Mouse (Mus musculus): Measurements from ENCODE around the gene Lrrc25. TPM values are rescaled to one million over a fixed set of nuclear protein-coding genes. Genes with fewer than 3 reads are reported as not detected.
"Not testable (repeated sequence)": the region's sequence is repeated elsewhere in the genome, so short reads cannot be mapped to it uniquely, and the experiment has no call there.

The Lrrc25 gene
- polyA plus RNA-seq (2015; fragmentation: Nextera tagmentation; extraction: Ambion mirVana), result 2.5 TPM in 2 replicates

DNA sequence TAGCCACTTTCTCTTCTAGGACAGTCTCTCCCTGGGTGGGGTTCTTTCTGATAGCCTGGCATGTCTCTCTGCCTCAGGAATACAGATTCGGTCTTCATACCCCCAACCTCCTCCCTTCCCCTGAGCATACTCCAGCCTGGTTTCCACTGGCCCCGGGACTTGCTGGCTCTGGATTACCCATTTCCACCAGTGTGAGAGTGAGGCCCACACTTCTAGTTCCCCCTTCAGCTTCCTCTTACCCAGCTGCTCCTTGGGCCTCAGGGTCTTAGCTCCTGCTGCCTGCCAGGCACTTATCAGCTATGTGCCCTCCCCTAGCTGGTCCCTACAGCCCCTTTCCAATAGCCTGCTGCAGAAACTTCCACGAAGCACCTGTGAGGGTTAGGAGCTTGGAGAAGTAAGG is at the start of gene Lrrc25:
Lrrc25 (plus strand) TSS at position 262 of the 400 bp plus-strand sequence.
- H3K27ac ChIP-seq, result no peak within 1 kb of the TSS
- no peaks in the 10 kb centered on the region for H3K36me3 ChIP-seq
- H3K4me3 ChIP-seq (replicated peaks), result no peak within 1 kb of the TSS
- H3K4me2 ChIP-seq, result no peak within 1 kb of the TSS
- H3K9me3 ChIP-seq (replicated peaks), result no peaks in the 10 kb centered on the region
- no peak within 1 kb of the TSS for H3K9ac ChIP-seq
- WGBS, result 90% methylated on average over 3 of the region's 3 CpGs
- no peak for ATAC-seq (replicated peaks; ENCODE audit: low FRiP score)
- H3K27me3 ChIP-seq, result peaks cover 3% of the 10 kb centered on the region; the same call in 1 of the 2 replicates
- peaks cover 30% of the 10 kb centered on the region for H3K4me1 ChIP-seq

DNA sequence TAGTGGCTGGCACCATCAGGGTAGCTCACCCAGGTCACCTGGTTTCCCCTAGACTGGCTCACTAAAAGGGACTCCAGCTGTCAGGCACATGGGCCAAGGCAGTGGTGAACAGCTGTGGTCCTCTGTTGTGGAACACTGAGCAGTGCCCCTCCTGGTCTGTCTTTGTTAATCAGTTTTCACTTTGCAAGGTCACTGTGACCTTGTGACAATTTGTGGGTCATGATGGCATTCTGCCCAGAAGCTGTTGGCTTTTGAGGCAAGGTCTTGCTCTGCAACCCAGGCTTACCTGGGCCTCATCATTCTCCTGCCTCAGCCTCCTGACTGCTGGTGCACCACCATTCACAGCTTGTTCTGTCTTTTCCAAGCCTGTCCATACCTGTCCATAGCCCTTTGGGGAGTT is 45.6 kb upstream of the Lrrc25 start:
- 0 out of 2 replicates have a peak, but pooled peaks have one; percentile 16 for ATAC-seq (replicated peaks; ENCODE audit: low FRiP score)
- peaks cover 9% of the 10 kb centered on the region for H3K36me3 ChIP-seq
- no peaks in the 10 kb centered on the region for H3K9me3 ChIP-seq (replicated peaks)
- peaks cover 18% of the 10 kb centered on the region for H3K4me1 ChIP-seq
- no peak overlapping the region for H3K9ac ChIP-seq
- no peak overlapping the region for H3K27ac ChIP-seq
- H3K4me3 ChIP-seq (replicated peaks), result no peak overlapping the region
- no peak overlapping the region for H3K4me2 ChIP-seq
- H3K27me3 ChIP-seq, result no peaks in the 10 kb centered on the region

DNA sequence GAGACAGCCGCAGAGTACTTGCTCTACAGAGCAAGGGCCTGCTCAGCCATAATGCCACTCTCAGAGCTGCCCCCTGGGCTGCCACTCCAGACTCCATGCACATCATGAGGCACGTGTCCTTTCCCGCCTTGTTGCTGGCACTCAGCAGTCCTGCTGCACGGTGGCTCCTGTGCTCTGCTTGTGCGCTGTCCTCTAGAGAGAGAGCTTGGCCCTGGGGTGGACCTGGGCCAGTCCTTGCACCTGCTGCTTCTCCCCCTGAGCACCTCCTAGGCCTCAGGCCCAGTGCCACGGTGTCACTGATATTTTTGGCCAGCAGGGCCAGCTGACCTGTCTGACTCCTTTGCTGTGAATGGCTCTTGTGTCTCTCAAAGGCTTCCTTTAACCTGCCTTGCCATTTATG is 45.0 kb upstream of the Lrrc25 start:
- Histone ChIP-seq H3K4me1 (peaks cover 13% of the 10 kb centered on the region), H3K9ac (no peak overlapping the region), H3K27ac (no peak overlapping the region), H3K4me2 (no peak overlapping the region), H3K9me3 (replicated peaks) (no peaks in the 10 kb centered on the region), H3K4me3 (replicated peaks) (no peak overlapping the region), H3K27me3 (no peaks in the 10 kb centered on the region), H3K36me3 (peaks cover 11% of the 10 kb centered on the region)
- WGBS, result 85% methylated on average over 6 of the region's 6 CpGs
- ATAC-seq (replicated peaks; ENCODE audit: low FRiP score), result no peak

DNA sequence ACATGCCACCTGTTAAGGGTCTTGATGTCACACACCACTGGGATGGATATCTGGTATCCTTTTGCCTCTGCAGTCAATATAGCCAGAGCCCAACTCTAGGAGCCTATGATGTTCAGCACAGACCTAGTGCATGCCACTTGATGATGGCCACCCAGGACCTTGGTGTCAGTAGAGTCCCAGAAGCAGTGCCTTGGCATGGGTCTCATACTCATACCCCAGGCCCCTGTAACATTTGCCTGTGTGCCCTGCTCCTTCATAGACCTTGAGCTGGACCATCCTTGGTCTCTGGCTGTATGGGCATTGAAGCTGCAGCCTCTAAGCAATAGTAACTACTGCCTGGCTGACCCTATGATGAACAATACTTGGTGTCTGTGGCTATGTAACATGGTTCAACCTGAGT is 41.7 kb upstream of the Lrrc25 start:
- no peak overlapping the region for H3K9ac ChIP-seq
- H3K4me1 ChIP-seq, result peaks cover 9% of the 10 kb centered on the region
- no peak overlapping the region for H3K4me3 ChIP-seq (replicated peaks)
- H3K27ac ChIP-seq, result peak overlapping the region; percentile 29; the same call in 1 of the 2 replicates
- no peaks in the 10 kb centered on the region for H3K27me3 ChIP-seq
- no peak overlapping the region for H3K4me2 ChIP-seq
- no peaks in the 10 kb centered on the region for H3K9me3 ChIP-seq (replicated peaks)
- no peak for ATAC-seq (replicated peaks; ENCODE audit: low FRiP score)
- peaks cover 28% of the 10 kb centered on the region for H3K36me3 ChIP-seq

DNA sequence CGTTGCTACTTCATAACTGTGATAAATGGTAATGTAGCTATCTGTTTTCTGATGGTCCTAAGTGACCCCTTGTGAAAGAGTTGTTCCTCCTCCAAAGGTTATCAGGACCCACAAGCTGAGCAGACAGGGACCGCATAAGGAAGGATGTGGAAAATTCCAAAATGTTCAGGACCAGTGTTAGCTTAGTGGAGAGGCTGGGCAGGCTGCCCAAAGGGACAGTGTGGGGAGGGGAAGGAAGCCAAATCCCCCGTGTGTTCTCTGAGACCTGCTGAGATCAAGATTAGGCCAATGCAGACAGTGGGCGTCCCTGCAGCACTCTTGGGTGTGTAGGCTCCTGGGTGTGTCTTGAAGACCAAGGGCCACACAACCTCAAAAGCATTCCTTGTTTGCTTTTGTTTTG is 41.0 kb upstream of the Lrrc25 start:
- ATAC-seq (replicated peaks; ENCODE audit: low FRiP score), result no peak
- Histone ChIP-seq H3K27ac (0 out of 2 replicates have a peak overlapping the region, but pooled peaks have one; percentile 29), H3K4me2 (no peak overlapping the region), H3K9me3 (replicated peaks) (no peaks in the 10 kb centered on the region), H3K36me3 (peaks cover 31% of the 10 kb centered on the region), H3K4me1 (peaks cover 9% of the 10 kb centered on the region), H3K9ac (no peak overlapping the region), H3K27me3 (no peaks in the 10 kb centered on the region), H3K4me3 (replicated peaks) (no peak overlapping the region)
- WGBS, result 61% methylated on average over 4 of the region's 4 CpGs

DNA sequence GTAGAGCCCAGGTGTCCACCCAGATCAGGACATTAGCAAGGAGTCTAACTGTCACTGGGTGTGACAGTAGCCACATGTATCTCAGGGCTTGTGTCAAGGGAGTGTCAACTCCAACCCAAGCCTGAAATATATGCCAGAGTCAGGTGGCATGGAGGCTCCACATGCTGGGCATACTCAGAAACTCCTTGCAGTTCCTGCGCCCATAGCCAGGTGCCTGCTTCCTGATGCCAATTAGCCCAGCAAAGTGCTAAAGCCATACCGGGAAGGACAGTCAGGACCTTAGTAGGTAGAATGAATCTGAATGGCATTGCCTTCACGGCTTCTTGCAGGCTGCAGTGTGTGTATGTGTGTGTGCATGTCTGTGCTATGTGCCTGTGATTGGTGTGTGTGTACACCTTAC is 38.7 kb upstream of the Lrrc25 start:
- H3K4me3 ChIP-seq (replicated peaks), result no peak overlapping the region
- no peak for ATAC-seq (replicated peaks; ENCODE audit: low FRiP score)
- H3K36me3 ChIP-seq, result peaks cover 54% of the 10 kb centered on the region
- H3K4me1 ChIP-seq, result peaks cover 5% of the 10 kb centered on the region
- no peak overlapping the region for H3K4me2 ChIP-seq
- no peak overlapping the region for H3K9ac ChIP-seq
- no peak overlapping the region for H3K27ac ChIP-seq
- 93% methylated on average over 3 of the region's 3 CpGs for WGBS
- no peaks in the 10 kb centered on the region for H3K9me3 ChIP-seq (replicated peaks)
- H3K27me3 ChIP-seq, result no peaks in the 10 kb centered on the region

DNA sequence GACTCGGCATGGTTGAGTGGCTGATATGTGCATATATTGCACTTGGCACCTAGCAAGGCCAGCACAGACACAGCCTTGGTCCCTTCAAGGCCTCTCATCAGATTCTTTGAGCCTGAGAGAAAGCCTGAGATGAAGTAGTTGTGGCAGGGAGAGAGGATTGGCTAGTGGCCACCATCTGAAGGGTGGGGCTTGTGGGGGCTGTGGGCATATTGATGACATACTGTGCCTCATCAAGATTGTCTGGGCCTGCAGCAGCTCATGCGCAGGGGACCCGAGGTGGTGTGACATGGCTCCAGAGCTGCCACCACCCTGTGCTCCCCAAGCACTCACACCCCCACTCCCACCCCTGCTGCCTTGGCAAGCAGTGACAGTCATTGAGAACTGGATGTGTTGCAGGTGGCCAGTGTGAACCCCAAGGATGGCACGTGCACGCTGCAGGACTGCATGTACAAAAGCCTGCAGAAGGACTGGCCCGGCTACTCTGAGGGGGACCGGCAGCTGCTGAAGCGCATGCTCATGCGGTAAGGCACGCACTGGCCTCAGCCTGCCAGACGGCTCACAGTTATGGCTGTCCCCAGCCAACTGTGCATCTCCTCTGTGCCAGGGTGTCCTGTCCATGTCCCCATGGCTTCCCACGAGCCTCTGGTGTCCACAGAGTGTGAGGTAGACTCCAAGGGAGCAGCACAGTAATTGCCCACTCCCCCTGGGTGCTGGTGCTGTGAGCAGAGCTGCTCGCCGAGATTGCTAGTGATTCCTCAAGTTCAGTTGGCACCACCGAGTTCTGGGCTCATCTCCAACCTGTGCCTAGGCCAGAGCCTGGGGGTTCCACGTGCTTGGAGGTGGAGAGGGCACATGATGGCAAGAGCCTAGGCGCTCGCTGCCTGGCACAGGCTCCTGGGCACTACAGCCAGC is 32.2 kb upstream of the Lrrc25 start:
- Histone ChIP-seq H3K27ac (no peak overlapping the region), H3K9me3 (replicated peaks) (no peaks in the 10 kb centered on the region), H3K4me2 (no peak overlapping the region), H3K9ac (no peak overlapping the region), H3K27me3 (no peaks in the 10 kb centered on the region), H3K4me1 (no peaks in the 10 kb centered on the region), H3K36me3 (peaks cover 96% of the 10 kb centered on the region), H3K4me3 (replicated peaks) (no peak overlapping the region)
- WGBS, result 88% methylated on average over 18 of the region's 18 CpGs
- no peak for ATAC-seq (replicated peaks; ENCODE audit: low FRiP score)

DNA sequence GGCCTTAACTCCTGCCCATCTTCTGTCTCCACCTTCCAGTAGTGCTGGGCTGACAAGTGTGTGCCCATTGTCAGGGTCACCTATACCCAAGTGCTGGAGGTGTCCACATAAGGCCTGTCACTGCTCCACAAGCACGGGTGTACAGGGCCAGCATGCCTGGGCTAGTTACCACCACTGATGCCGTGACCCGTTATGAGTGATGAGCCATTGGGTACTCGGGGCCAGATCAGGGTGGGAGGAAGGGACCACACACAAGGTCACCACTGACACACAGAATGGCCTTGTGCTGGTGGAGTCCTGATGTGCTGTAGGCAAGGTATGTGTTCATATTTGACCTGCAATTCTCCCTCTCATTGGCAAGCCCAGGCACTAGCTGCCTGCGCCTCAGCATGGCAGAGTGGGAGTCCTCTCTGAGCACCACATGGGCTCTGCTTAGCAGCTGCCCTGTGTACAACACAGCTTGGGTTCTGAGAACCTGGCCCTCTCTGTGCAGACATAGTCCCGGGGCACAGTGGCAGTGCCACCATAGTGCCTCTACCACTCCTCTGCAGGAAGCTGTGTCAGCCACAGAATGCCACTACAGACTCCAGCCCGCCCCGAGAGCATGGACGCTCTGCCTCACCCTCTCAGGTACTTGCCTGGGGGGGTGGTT is 31.2 kb upstream of the Lrrc25 start:
- Histone ChIP-seq H3K4me2 (no peak overlapping the region), H3K27ac (no peak overlapping the region), H3K9me3 (replicated peaks) (no peaks in the 10 kb centered on the region), H3K27me3 (no peaks in the 10 kb centered on the region), H3K9ac (no peak overlapping the region), H3K36me3 (peaks cover 99% of the 10 kb centered on the region), H3K4me3 (replicated peaks) (no peak overlapping the region), H3K4me1 (no peaks in the 10 kb centered on the region)
- 88% methylated on average over 9 of the region's 9 CpGs for WGBS
- ATAC-seq (replicated peaks; ENCODE audit: low FRiP score), result peak; percentile 34; the same call in 1 of the 2 replicates

DNA sequence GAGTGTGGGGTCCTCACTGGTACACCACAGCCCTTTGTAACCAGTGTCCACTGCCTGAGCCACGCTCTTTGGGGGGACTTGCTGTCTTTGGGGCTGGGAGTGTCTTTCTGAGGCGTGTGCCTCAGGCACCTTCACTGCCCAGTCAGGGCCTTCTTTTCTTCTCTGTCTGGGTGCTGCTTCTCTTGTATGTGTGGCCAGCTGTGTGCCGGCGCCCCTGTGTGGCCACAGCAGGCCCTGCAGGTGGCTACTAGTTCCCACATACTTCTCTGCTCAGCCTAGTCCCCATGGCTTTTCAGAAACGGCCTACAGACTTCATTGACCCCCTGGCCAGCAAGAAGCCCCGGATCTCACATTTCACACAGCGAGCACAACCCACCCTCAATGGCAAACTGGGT is 30.7 kb upstream of the Lrrc25 start:
- WGBS, result 45% methylated on average over 7 of the region's 7 CpGs
- no peaks in the 10 kb centered on the region for H3K9me3 ChIP-seq (replicated peaks)
- H3K36me3 ChIP-seq, result peaks cover 99% of the 10 kb centered on the region

DNA sequence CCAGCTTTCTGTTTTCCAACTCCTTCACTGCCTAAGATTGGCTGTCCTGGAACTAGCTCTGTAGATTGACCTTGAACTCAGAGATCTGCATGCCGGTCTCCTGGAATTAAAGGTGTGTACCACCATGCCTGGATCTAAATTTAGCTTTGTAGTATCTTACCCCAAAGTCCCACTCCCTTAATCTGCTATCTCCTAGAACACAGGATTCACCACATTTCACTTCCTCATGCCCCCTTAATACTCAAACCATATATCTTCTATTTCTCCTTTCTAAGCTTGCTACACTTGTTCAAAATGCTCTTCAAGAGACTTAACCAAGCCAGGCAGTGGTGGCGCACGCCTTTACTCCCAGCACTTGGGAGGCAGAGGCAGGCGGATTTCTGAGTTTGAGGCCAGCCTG is 28.0 kb upstream of the Lrrc25 start:
- H3K4me1 ChIP-seq; H3K9ac ChIP-seq; H3K27ac ChIP-seq; H3K27me3 ChIP-seq; H3K4me3 ChIP-seq (replicated peaks); H3K4me2 ChIP-seq; ATAC-seq (replicated peaks; ENCODE audit: low FRiP score); H3K9me3 ChIP-seq (replicated peaks): not testable (repeated sequence)
- peaks cover 94% of the 10 kb centered on the region for H3K36me3 ChIP-seq
- 93% methylated on average over 4 of the region's 4 CpGs for WGBS

More for the DNA sequence above, 30.7 kb upstream of the Lrrc25 start:
- Histone ChIP-seq H3K4me3 (replicated peaks) (no peak overlapping the region), H3K27me3 (no peaks in the 10 kb centered on the region), H3K27ac (no peak overlapping the region), H3K4me2 (no peak overlapping the region), H3K9ac (no peak overlapping the region), H3K4me1 (no peaks in the 10 kb centered on the region)
- ATAC-seq (replicated peaks; ENCODE audit: low FRiP score), result peak; percentile 37; the same call in 1 of the 2 replicates

DNA sequence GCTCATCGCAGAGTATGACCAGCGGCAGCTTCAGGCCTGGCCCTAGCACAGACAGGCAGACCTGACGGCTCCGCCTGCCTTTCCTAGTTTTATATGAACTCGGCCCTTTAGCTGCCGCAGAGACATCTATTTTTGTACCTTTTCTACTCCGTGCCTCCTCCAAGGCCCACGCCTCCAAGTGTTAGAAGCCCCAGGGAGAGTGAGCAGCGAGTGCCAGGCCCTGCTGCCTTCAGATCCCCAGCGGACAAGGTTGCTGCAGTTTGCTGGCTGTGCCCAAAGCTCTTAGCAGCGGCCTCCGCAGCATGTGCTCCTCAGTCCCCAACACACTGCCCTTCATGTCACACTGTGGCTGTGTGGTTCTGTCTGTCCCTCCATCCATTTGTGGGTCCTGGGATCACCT is 24.4 kb upstream of the Lrrc25 start:
- H3K4me2 ChIP-seq, result no peak overlapping the region
- WGBS, result 90% methylated on average over 12 of the region's 12 CpGs
- H3K4me3 ChIP-seq (replicated peaks), result no peak overlapping the region
- no peak overlapping the region for H3K9ac ChIP-seq
- no peaks in the 10 kb centered on the region for H3K9me3 ChIP-seq (replicated peaks)
- no peak for ATAC-seq (replicated peaks; ENCODE audit: low FRiP score)
- H3K4me1 ChIP-seq, result peaks cover 38% of the 10 kb centered on the region
- H3K27ac ChIP-seq, result no peak overlapping the region
- peaks cover 71% of the 10 kb centered on the region for H3K36me3 ChIP-seq
- H3K27me3 ChIP-seq, result no peaks in the 10 kb centered on the region

DNA sequence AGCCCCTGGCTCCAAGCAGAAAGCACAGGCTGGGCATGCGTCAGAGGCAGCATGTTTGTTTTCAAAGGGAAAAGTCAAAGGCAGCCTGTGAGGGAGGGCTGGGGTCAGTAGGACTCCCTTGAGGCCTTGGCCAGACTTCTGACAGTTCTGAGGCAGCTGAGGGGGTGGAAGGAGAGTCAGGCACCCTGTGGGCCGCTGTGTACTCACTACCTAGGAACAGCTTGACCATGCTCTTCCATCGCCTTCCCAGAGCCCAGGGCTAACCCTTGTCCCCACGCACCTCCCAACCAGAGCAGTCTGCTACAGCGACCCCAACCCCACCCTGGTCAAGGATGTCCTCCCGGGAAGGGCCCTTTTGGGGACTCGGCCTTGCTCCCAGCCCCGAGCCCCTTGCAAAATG is 22.8 kb upstream of the Lrrc25 start:
- H3K4me2 ChIP-seq, result peak overlapping the region; percentile 97

More for the DNA sequence above, 22.8 kb upstream of the Lrrc25 start:
- peaks cover 54% of the 10 kb centered on the region for H3K4me1 ChIP-seq
- peak overlapping the region; percentile 92 for H3K27ac ChIP-seq
- no peaks in the 10 kb centered on the region for H3K27me3 ChIP-seq
- H3K9me3 ChIP-seq (replicated peaks), result no peaks in the 10 kb centered on the region
- peak overlapping the region; percentile 75 for H3K4me3 ChIP-seq (replicated peaks)
- no peak for ATAC-seq (replicated peaks; ENCODE audit: low FRiP score)
- peaks cover 62% of the 10 kb centered on the region for H3K36me3 ChIP-seq
- 43% methylated on average over 8 of the region's 8 CpGs for WGBS
- H3K9ac ChIP-seq, result peak overlapping the region; percentile 11

Measured in kidney, embryonic 15.5 days (tissue).